21 mouse cellular contexts compared by ENCODE assay signal in genomic region chr4:69677315-69677714, GRCm38 (mm10).
"Had no signal": no experiment of that assay in that cellular context is flagged by ENCODE, and none has a peak within 500 bp of the region (broad histone marks: within the 10 kb centered on the region; RNA-seq: fewer than 3 reads in every experiment).

No protein-coding gene starts in this region.

- H3K9me3 ChIP-seq: midbrain, embryonic 10.5 days; midbrain, embryonic 12.5 days; neural tube, embryonic 13.5 days; neural tube, embryonic 15.5 days; stomach, embryonic 15.5 days had no signal

- H3K9ac ChIP-seq: lung, embryonic 14.5 days; midbrain, embryonic 12.5 days; neural tube, embryonic 13.5 days; neural tube, embryonic 15.5 days; stomach, embryonic 15.5 days had no signal

- H3K4me2 ChIP-seq: lung, embryonic 14.5 days; midbrain, embryonic 12.5 days; neural tube, embryonic 13.5 days; neural tube, embryonic 15.5 days; stomach, embryonic 15.5 days had no signal

- DNase-seq: lung, adult 18-20 months; lung, embryonic 14.5 days; lung, postnatal 10 days; lung, postnatal 4 days; midbrain, embryonic 14.5 days; retina, postnatal 1 day; right cerebral cortex, adult 18-20 months; right cerebral cortex, postnatal 25 days; right cerebral cortex, postnatal 4 days; spleen, adult 18-20 months; thymus, adult 2 months; thymus, postnatal 25 days; thymus, postnatal 4 days had no signal

- ATAC-seq: midbrain, embryonic 16.5 days had no signal

- H3K27me3 ChIP-seq: midbrain, embryonic 12.5 days; neural tube, embryonic 13.5 days; neural tube, embryonic 15.5 days; stomach, embryonic 15.5 days had no signal

- H3K36me3 ChIP-seq: midbrain, embryonic 10.5 days; midbrain, embryonic 12.5 days; neural tube, embryonic 13.5 days; neural tube, embryonic 15.5 days; stomach, embryonic 15.5 days had no signal

- H3K4me1 ChIP-seq: midbrain, embryonic 10.5 days; midbrain, embryonic 12.5 days; neural tube, embryonic 13.5 days; neural tube, embryonic 15.5 days; stomach, embryonic 15.5 days had no signal

- H3K4me3 ChIP-seq: midbrain, embryonic 10.5 days; midbrain, embryonic 12.5 days; myocyte; neural tube, embryonic 13.5 days; neural tube, embryonic 15.5 days; stomach, embryonic 15.5 days had no signal

- H3K27ac ChIP-seq: midbrain, embryonic 10.5 days; midbrain, embryonic 12.5 days; neural tube, embryonic 13.5 days; neural tube, embryonic 15.5 days; stomach, embryonic 15.5 days; stomach, postnatal 0 days had no signal
